1 mouse cellular context compared by ENCODE assay signal in genomic region chr7:109986133-109986669, GRCm38 (mm10).
TF ChIP-seq lines count a peak whose summit lies in the region.

No protein-coding gene starts in this region.

TF ChIP-seq in MEL, 35 proteins besides CTCF, POLR2A, EP300 and RAD21 (continued from another document):
- TF ChIP-seq MEF2A (IDR thresholded peaks at IDR 0.05; ENCODE audit: extremely low read depth, insufficient replicate concordance, low read depth, low read length, poor library complexity, severe bottlenecking) = 0 out of 2 replicates have a peak, but pooled peaks have one; percentile 36
- TF ChIP-seq BHLHE40 (IDR thresholded peaks at IDR 0.05; ENCODE audit: borderline replicate concordance, low read depth, low read length) = no peak
- no peak for TF ChIP-seq MYB (IDR thresholded peaks at IDR 0.05; ENCODE audit: low read depth, low read length)
- no peak for TF ChIP-seq RCOR1 (IDR thresholded peaks at IDR 0.05; ENCODE audit: low read depth, low read length)
- TF ChIP-seq POLR2AphosphoS5 (IDR thresholded peaks at IDR 0.05; ENCODE audit: borderline replicate concordance, low read depth, low read length) = no peak; the same call in 1 of the 2 replicates
- TF ChIP-seq ETS1 (IDR thresholded peaks at IDR 0.05; ENCODE audit: low read depth, low read length) = peak; percentile 61; the same call in 1 of the 2 replicates
- peak; percentile 51; the same call in 1 of the 2 replicates for TF ChIP-seq ZMIZ1 (IDR thresholded peaks at IDR 0.05; ENCODE audit: low read depth, low read length)
- TF ChIP-seq SMC3 (IDR thresholded peaks at IDR 0.05; ENCODE audit: low read depth, low read length) = no peak
- peak; percentile 69 for TF ChIP-seq NELFE (IDR thresholded peaks at IDR 0.05; ENCODE audit: low read depth, low read length)
- TF ChIP-seq GATA1 (IDR thresholded peaks at IDR 0.05; ENCODE audit: low read depth, low read length) = no peak; the same call in 1 of the 2 replicates
- peak; percentile 63 for TF ChIP-seq TCF12 (IDR thresholded peaks at IDR 0.05; ENCODE audit: low read depth, low read length)
- TF ChIP-seq KAT2A (conservative IDR thresholded peaks at IDR 0.05; ENCODE audit: low read depth, low read length) = peak; percentile 76; the same call in 1 of the 2 replicates
- TF ChIP-seq E2F4 (IDR thresholded peaks at IDR 0.05; ENCODE audit: borderline replicate concordance, low read depth, low read length) = no peak; the same call in 1 of the 2 replicates
- TF ChIP-seq MYC (IDR thresholded peaks at IDR 0.05; ENCODE audit: low read depth, low read length) = peak; percentile 69; the same call in 1 of the 2 replicates
- TF ChIP-seq ELF1 (IDR thresholded peaks at IDR 0.05; ENCODE audit: low read depth, low read length) = peak; percentile 86
- 0 out of 2 replicates have a peak, but pooled peaks have one; percentile 54 for TF ChIP-seq CHD1 (IDR thresholded peaks at IDR 0.05; ENCODE audit: low read depth, low read length)
- TF ChIP-seq POLR2AphosphoS2 (IDR thresholded peaks at IDR 0.05; ENCODE audit: low read length) = peak; percentile 80; the same call in 1 of the 2 replicates
- peak; percentile 88; the same call in 1 of the 2 replicates for TF ChIP-seq SIN3A (IDR thresholded peaks at IDR 0.05; ENCODE audit: low read length)
